Mouse (Mus musculus) liver, embryonic 12.5 days (tissue): ENCODE results near the gene Abat. TPM values are rescaled to one million over a fixed set of nuclear protein-coding genes. Genes with fewer than 3 reads are reported as not detected.

ENCODE experiments used
- ATAC-seq: fragments of 200-750 bp; cut with Nextera tagmentation; 2 replicates; pipeline ENCODE4 v1.8.0; 2017; ENCODE audit warnings: moderate number of reproducible peaks, mild to moderate bottlenecking, moderate library complexity
- H3K27ac ChIP-seq: fragments of 300-500 bp; sonication (generic); 2 replicates; pipeline ENCODE4 v1.5.1; 2016; ENCODE audit warnings: mild to moderate bottlenecking
- H3K27me3 ChIP-seq: fragments of 300-500 bp; sonication (generic); replicated peaks from 2 replicates; pipeline ENCODE4 v1.6.1; 2016; ENCODE audit warnings: mild to moderate bottlenecking, moderate library complexity
- H3K36me3 ChIP-seq: fragments of 300-500 bp; sonication (generic); 2 replicates; pipeline ENCODE4 v1.6.1; 2016; ENCODE audit warnings: mild to moderate bottlenecking, moderate library complexity
- H3K4me1 ChIP-seq: fragments of 300-500 bp; sonication (generic); 2 replicates; pipeline ENCODE4 v1.6.1; 2016
- H3K4me2 ChIP-seq: fragments of 300-500 bp; sonication (generic); 2 replicates; pipeline ENCODE4 v1.6.1; 2016; ENCODE audit warnings: mild to moderate bottlenecking, moderate library complexity
- H3K4me3 ChIP-seq: fragments of 300-500 bp; sonication (generic); 2 replicates; pipeline ENCODE4 v1.5.1; 2016; ENCODE audit warnings: mild to moderate bottlenecking, moderate library complexity
- H3K9ac ChIP-seq: fragments of 300-500 bp; sonication (generic); 2 replicates; pipeline ENCODE4 v1.6.1; 2016; ENCODE audit warnings: mild to moderate bottlenecking, moderate library complexity
- H3K9me3 ChIP-seq: fragments of 300-500 bp; sonication (generic); replicated peaks from 2 replicates; pipeline ENCODE4 v1.6.1; 2016; ENCODE audit warnings: mild to moderate bottlenecking, moderate library complexity
- WGBS: fragments of 180-500 bp; shearing (Covaris S2); methylation state at CpG from one replicate; pipeline ENCODE4 v1.1.7; 2016; ENCODE audit not compliant: insufficient replicate concordance; 5-methylcytosine and 5-hydroxymethylcytosine counted together
- polyA plus RNA-seq: library from polyadenylated mRNA; unstranded; fragments of >200 nt; fragmentation: Nextera tagmentation; extraction: Ambion mirVana; gene quantifications from 2 replicates; pipeline ENCODE4 v1.2.1, GENCODE M21; 2016

Gene Abat
- polyA plus RNA-seq, 1 experiment from 2014 or later, result 19.6 TPM

DNA sequence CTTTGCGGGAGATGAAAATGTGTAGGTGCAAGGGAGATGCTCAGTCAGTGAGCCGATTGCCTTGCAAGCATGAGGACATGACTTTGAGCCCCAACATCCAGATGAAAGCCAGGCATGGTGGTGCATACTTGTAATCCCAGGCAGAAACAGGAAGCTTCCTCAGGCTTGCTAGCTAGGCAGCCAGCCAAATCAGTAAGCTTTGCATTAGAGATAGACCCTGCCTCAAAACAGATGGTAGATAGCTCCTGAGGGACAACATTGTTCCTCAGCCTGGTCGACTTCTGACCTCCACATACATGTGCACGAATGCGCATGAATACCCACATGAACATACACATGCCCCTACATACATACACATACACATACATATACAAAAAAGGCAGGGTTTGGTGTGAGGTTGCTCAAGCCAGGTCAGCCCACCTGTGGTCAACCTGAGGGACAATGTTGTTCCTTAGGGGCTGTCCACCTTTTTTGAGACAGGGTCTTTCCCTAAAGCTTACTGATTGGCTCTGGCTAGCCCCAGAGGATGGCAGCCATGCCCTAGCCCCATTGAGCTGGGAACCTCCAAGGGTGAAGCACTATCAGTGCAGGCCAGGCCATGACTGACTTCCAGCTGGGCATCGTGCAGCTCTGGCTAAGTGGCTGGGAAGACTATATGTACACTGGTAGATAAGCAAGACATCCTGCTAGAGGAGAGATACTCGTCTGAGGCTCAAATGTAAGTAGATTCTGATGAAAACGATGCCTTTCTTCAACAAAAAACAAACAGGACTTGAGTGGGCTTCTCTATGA lies 99.2 kb downstream of the Abat start:
- Histone ChIP-seq H3K4me3 (peak overlapping the region; percentile 14; the same call in 1 of the 2 replicates), H3K9me3 (no peaks in the 10 kb centered on the region), H3K4me2 (peak overlapping the region; percentile 64), H3K36me3 (0 out of 2 replicates have a peak, but pooled peaks cover 5% of the 10 kb centered on the region), H3K4me1 (peaks cover 44% of the 10 kb centered on the region), H3K27ac (peak overlapping the region; percentile 92), H3K9ac (peak overlapping the region; percentile 55), H3K27me3 (no peaks in the 10 kb centered on the region)
- peak; percentile 99 for ATAC-seq
- WGBS, result 50% methylated on average over 8 of the region's 8 CpGs

DNA sequence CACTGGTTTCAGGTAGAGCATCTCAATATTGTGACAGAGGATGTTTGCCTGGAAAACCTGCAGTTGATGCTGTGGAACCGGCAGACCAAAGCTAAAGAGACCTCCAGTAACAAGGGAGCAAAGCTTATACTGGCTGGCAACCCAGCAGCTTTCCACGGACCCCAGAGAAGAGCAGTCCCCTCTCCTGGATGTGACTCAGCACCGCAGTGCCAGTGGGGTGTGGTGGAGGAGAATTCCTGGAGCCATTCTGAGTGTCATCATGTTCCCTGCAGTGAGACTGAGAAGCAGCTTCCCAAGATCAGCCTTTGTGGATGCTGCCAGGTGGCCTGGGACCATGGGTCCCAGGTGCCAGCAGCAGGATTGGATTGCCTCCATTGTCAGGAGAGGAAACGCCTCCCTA lies 99.8 kb downstream of the Abat start:
- Histone ChIP-seq H3K9ac (peak overlapping the region; percentile 55), H3K4me1 (peaks cover 44% of the 10 kb centered on the region), H3K4me2 (peak overlapping the region; percentile 64), H3K4me3 (peak overlapping the region; percentile 14; the same call in 1 of the 2 replicates), H3K27ac (peak overlapping the region; percentile 92), H3K36me3 (0 out of 2 replicates have a peak, but pooled peaks cover 5% of the 10 kb centered on the region), H3K27me3 (no peaks in the 10 kb centered on the region), H3K9me3 (no peaks in the 10 kb centered on the region)
- peak; percentile 73 for ATAC-seq
- 44% methylated on average over 4 of the region's 4 CpGs for WGBS

DNA sequence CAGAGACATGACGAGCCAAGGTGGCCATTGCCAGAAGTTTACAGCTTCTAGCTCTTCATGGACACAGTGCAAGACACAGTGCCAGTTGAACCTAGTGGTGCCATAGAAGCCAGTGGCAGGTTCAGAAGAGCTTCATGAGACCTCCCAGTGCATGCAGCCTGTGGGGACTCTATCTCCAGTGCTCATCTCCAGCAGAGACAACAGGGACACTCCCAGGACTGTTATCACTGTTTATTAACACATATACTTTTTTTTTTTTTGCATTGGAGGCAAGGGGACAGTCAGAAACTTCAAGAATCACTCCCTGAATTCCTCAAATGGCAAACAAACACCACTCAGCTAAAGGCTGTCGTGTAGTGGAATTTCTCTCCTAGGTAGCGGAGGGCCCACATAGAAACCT lies 100.2 kb downstream of the Abat start:
- H3K27ac ChIP-seq, result peak overlapping the region; percentile 92
- 65% methylated on average over 3 of the region's 3 CpGs for WGBS
- H3K27me3 ChIP-seq, result no peaks in the 10 kb centered on the region
- peak overlapping the region; percentile 55 for H3K9ac ChIP-seq
- H3K4me3 ChIP-seq, result peak overlapping the region; percentile 14; the same call in 1 of the 2 replicates
- peak overlapping the region; percentile 64 for H3K4me2 ChIP-seq
- H3K4me1 ChIP-seq, result peaks cover 44% of the 10 kb centered on the region
- no peaks in the 10 kb centered on the region for H3K9me3 ChIP-seq
- 0 out of 2 replicates have a peak, but pooled peaks cover 5% of the 10 kb centered on the region for H3K36me3 ChIP-seq
- ATAC-seq, result peak; percentile 15; the same call in 1 of the 2 replicates

- ATAC-seq, result no peak
- H3K36me3 ChIP-seq, result 0 out of 2 replicates have a peak, but pooled peaks cover 6% of the 10 kb centered on the region
- 67% methylated on average over 10 of the region's 10 CpGs for WGBS
- no peak overlapping the region for H3K4me2 ChIP-seq
- H3K9ac ChIP-seq, result no peak overlapping the region
- no peak overlapping the region for H3K27ac ChIP-seq
- peaks cover 13% of the 10 kb centered on the region for H3K4me1 ChIP-seq
- no peak overlapping the region for H3K4me3 ChIP-seq
- H3K9me3 ChIP-seq, result no peaks in the 10 kb centered on the region
- H3K27me3 ChIP-seq, result no peaks in the 10 kb centered on the region
Observed at GRCm38 (mm10) chr16:8619659-8620314, 106.6 kb downstream of the Abat start.

DNA sequence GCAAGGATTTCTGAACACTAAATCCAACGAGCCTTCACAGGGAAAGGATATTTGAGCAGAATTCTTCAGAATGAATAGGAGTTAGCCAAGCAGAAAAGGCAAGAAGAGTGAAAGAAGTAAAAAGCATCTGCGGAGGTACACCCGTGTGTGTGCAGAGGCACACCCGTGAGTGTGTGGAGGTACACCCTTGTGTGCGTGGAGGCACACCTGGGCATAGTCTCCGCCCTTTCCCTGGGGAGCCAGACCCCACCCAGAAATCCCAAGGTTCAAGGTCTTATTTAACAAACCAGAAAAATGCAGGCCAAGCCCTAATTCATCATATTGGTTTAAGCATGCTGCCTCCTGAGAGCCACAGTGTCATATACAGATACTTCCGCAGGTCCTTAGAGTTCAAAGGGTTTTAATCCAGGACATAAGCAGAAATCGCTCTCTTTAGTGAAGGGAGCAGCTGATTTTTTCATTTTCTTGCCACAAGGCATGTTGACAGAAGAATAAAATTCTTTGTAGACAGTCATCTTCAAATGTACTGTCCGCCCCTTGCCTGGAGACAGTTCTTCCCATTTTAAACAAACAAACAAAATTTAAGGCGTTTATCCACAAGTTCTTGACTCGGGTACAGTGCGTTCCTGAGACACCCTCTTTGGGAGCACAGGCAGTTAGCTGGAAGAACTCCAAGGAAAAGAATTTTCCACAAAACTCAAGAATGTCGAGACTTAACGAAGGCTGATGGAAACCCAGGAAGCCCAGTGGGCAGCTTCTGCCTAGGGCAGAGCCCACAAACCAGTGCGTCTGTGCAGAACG lies 107.3 kb downstream of the Abat start:
- Histone ChIP-seq H3K9me3 (no peaks in the 10 kb centered on the region), H3K36me3 (0 out of 2 replicates have a peak, but pooled peaks cover 6% of the 10 kb centered on the region), H3K4me2 (no peak overlapping the region), H3K9ac (no peak overlapping the region), H3K4me1 (peaks cover 13% of the 10 kb centered on the region), H3K27ac (no peak overlapping the region), H3K27me3 (no peaks in the 10 kb centered on the region), H3K4me3 (no peak overlapping the region)
- WGBS, result 73% methylated on average over 16 of the region's 16 CpGs
- no peak for ATAC-seq

DNA sequence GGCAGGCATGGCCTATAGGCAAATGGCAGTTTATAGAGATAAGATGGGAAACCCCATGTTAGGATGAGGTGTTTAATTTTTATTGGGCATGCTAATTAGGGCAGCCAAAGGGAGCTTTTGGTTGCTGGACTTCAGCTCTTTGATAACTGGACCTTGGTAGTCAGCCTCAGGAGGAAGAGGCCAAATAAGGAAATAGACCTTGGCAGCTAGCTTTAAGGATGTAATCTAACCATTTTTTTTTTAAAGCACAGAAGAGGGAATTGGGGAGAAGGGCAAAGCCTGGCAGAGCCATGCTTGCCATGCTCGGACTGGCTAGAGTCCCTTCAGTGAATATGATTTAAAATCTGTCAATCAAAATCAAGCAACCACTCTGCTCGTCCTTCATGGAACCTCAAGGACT lies 117.2 kb downstream of the Abat start:
- no peaks in the 10 kb centered on the region for H3K9me3 ChIP-seq
- peaks cover 40% of the 10 kb centered on the region for H3K36me3 ChIP-seq
- H3K4me1 ChIP-seq, result peaks cover 12% of the 10 kb centered on the region
- H3K4me2 ChIP-seq, result no peak overlapping the region
- ATAC-seq, result no peak
- H3K27ac ChIP-seq, result no peak overlapping the region
- no peak overlapping the region for H3K4me3 ChIP-seq
- no peaks in the 10 kb centered on the region for H3K27me3 ChIP-seq
- no peak overlapping the region for H3K9ac ChIP-seq
- 55% methylated on average over 2 of the region's 2 CpGs for WGBS

GRCm38 (mm10) chr16:8631428-8631827 lies 118.2 kb downstream of the Abat start:
- WGBS, result 62% methylated on average over 5 of the region's 5 CpGs
- no peak overlapping the region for H3K27ac ChIP-seq

GRCm38 (mm10) chr16:8636867-8637216 lies 123.6 kb downstream of the Abat start:
- H3K4me3 ChIP-seq, result peak overlapping the region; percentile 87
- no peaks in the 10 kb centered on the region for H3K9me3 ChIP-seq
- H3K36me3 ChIP-seq, result peaks cover 56% of the 10 kb centered on the region
- H3K4me2 ChIP-seq, result peak overlapping the region; percentile 86
- peak; percentile 46 for ATAC-seq
- peak overlapping the region; percentile 91 for H3K9ac ChIP-seq
- H3K4me1 ChIP-seq, result peaks cover 59% of the 10 kb centered on the region
- H3K27me3 ChIP-seq, result no peaks in the 10 kb centered on the region
- WGBS, result under 1% methylated on average over 13 of the region's 13 CpGs
- peak overlapping the region; percentile 94 for H3K27ac ChIP-seq

More at GRCm38 (mm10) chr16:8631428-8631827, 118.2 kb downstream of the Abat start:
- Histone ChIP-seq H3K9me3 (no peaks in the 10 kb centered on the region), H3K4me3 (no peak overlapping the region), H3K9ac (no peak overlapping the region), H3K27me3 (no peaks in the 10 kb centered on the region), H3K4me1 (peaks cover 22% of the 10 kb centered on the region), H3K36me3 (peaks cover 48% of the 10 kb centered on the region), H3K4me2 (no peak overlapping the region)
- ATAC-seq, result no peak

DNA sequence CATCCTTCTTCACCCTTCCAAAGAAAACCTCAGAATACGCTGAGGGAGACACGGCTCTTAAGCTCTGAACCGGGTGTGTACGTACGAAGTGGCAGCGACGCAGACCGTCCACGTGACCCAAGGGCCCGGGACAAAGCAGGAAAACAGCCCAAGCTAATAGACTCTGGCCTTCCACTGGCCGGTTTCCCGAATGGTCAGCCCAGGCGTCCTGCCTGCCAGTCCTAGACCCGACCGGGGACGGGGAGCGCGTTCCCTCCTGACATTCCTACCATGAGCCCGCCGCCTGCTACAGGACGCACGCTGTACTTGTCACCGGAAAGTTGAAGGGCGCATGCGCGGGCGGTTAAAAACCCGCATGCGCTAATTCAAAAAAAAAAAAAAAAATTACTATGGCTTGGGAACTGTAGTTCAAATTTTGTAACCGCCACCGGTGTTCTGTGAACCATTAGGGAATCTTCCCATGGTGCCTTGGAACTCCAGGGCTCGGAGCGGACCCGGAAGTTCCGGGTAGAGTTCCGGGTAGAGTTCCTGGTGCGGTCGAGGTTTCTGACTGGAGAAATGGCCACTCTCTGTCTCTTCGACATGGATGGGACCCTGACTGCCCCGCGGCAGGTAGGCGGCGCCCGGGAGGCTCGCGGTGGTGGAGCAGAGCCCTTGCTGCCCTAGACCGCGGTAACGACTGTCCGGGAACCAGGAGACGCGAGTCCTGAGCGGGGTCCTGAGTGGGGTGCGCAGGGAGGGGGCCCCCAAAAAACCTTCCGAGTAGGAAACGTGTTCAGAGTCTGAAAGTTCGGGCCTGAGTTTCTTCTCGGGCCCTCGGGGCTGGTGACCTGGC lies 124.2 kb downstream of the Abat start, which contains the start of the genes Pmm2 and Tmem186:
TSS of gene Pmm2 (plus strand) at position 458 of the 835 bp plus-strand sequence.
TSS of gene Tmem186 (minus strand) at position 496 of the 835 bp plus-strand sequence.
- peak within 1 kb of the TSS; percentile 87 for H3K4me3 ChIP-seq
- H3K9ac ChIP-seq, result peak within 1 kb of the TSS; percentile 91
- peak; percentile 84 for ATAC-seq
- H3K27ac ChIP-seq, result peak within 1 kb of the TSS; percentile 94
- no peaks in the 10 kb centered on the region for H3K9me3 ChIP-seq
- H3K27me3 ChIP-seq, result no peaks in the 10 kb centered on the region
- H3K36me3 ChIP-seq, result peaks cover 54% of the 10 kb centered on the region
- H3K4me2 ChIP-seq, result peak within 1 kb of the TSS; percentile 86
- peaks cover 60% of the 10 kb centered on the region for H3K4me1 ChIP-seq
- WGBS, result under 1% methylated on average over 59 of the region's 59 CpGs

DNA sequence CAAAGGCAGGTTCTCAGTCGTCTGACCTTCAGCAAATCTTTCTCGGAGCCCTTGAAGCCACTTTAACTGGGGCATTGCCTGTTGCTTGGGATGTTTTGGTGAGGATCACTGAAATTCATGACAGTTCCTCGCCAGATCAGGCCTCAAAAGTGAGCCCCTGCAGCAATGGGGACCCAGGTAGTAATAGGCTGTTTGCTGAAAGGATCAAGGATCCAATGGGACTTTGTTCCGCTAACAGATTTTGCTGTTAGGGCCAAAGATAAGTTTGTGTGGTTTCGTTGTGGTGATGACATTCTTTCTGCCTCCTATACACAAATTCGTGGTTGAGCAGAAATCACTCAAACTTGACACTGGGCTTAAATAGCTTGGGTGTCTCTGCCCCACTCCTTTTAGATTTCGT lies 124.9 kb downstream of the Abat start:
- Histone ChIP-seq H3K36me3 (peaks cover 56% of the 10 kb centered on the region), H3K4me3 (peak overlapping the region; percentile 87), H3K9ac (peak overlapping the region; percentile 91), H3K9me3 (no peaks in the 10 kb centered on the region), H3K4me2 (peak overlapping the region; percentile 86), H3K27me3 (no peaks in the 10 kb centered on the region), H3K4me1 (peaks cover 56% of the 10 kb centered on the region), H3K27ac (peak overlapping the region; percentile 94)
- ATAC-seq, result no peak
- 17% methylated on average over 7 of the region's 7 CpGs for WGBS
